Mouse (Mus musculus): ENCODE results near the gene Rps29. TPM values are rescaled to one million over a fixed set of nuclear protein-coding genes. Genes with fewer than 3 reads are reported as not detected.
A peak's percentile ranks its signal among the peaks of the same experiment; 100 is the strongest.

The Rps29 gene
- polyA plus RNA-seq, 1 experiment from 2014 or later, result 1,642 TPM

DNA sequence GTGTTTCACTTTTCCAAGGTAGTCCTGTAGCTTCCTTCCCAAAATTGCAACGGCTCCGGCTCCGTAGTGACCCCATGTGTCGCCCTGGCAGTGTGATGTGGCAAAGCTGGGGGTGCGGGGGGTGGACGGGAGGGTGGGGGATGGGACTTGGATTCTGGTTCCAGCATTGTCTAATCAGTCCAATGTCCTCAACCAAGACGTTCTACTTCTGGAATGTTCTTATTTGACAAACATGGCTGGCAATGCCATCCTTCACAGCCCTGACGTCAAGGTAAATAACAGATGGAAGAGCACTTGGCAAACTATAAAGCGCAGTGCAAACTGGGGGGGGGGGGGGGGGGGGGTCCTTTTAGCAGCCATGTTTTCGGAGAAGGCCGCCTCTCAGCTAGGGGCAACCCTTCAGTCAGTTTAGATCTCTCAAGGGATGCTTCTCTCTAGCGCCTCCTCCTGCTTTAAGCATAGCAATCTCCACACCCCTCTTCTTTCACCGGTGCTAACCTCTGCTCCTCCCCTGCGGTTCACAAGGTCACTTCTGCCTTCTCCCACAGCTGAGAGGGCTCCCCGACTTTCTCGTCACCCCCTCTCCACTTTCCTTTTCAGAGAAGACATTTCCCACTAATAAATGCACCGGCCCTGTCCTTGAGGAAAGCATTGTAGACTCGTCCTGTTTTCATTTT, 29.2 kb downstream of the Rps29 start:
- peak; percentile 60 for ATAC-seq

GRCm38 (mm10) chr12:69127626-69128025, 31.4 kb downstream of the Rps29 start:
- Histone ChIP-seq H3K9me3 (ENCODE audit: low read length) (no peaks in the 10 kb centered on the region), H3K4me2 (replicated peaks; ENCODE audit: low read depth, low read length) (no peak overlapping the region), H3K4me3 (ENCODE audit: low read depth, low read length) (no peak overlapping the region), H3K27ac (ENCODE audit: low read length) (no peak overlapping the region), H3K36me3 (ENCODE audit: insufficient read depth, low read length) (no peaks in the 10 kb centered on the region), H3K9ac (replicated peaks; ENCODE audit: low read depth) (no peak overlapping the region), H3K4me1 (ENCODE audit: insufficient read depth, low read depth, low read length) (no peaks in the 10 kb centered on the region), H3K27me3 (replicated peaks; ENCODE audit: insufficient read depth, low read length) (no peaks in the 10 kb centered on the region)
- 80% methylated on average over 3 of the region's 3 CpGs for WGBS
- no peak for DNase-seq (ENCODE audit: low spot score)
- no peak for ATAC-seq
- TF ChIP-seq CTCF (IDR thresholded peaks at IDR 0.05), result no peak
- TF ChIP-seq EP300 (IDR thresholded peaks at IDR 0.05), result no peak

More for the DNA sequence above, 29.2 kb downstream of the Rps29 start:
- TF ChIP-seq CTCF (IDR thresholded peaks at IDR 0.05) (no peak), EP300 (IDR thresholded peaks at IDR 0.05) (no peak)
- WGBS, result 29% methylated on average over 17 of the region's 18 CpGs
- Histone ChIP-seq H3K4me1 (ENCODE audit: insufficient read depth, low read depth, low read length) (no peaks in the 10 kb centered on the region), H3K9me3 (ENCODE audit: low read length) (no peaks in the 10 kb centered on the region), H3K36me3 (ENCODE audit: insufficient read depth, low read length) (no peaks in the 10 kb centered on the region), H3K27me3 (replicated peaks; ENCODE audit: insufficient read depth, low read length) (no peaks in the 10 kb centered on the region), H3K9ac (replicated peaks; ENCODE audit: low read depth) (no peak overlapping the region), H3K27ac (ENCODE audit: low read length) (no peak overlapping the region), H3K4me3 (ENCODE audit: low read depth, low read length) (peak overlapping the region; percentile 8; the same call in 1 of the 2 replicates), H3K4me2 (replicated peaks; ENCODE audit: low read depth, low read length) (peak overlapping the region; percentile 34)
- peak; percentile 40 for DNase-seq (ENCODE audit: low spot score)

DNA sequence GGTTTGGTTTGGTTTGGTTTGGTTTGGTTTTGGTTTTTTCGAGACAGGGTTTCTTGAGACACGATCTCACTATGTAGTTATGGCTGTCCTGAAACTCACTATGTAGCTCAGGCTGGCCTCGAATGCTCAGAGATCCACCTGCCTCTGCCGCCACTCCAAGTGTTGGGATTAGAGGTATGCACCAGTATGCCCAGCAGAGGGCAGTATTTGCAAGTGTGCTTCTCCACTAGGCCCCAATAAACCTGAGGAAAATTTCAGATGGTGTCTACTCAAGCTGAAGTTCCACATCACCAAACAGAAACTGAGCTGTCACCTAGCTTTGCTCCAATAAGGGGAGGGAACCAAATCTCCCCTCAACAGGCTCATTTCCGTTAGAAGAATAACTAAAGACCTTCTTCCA, 31.8 kb downstream of the Rps29 start:
- TF ChIP-seq CTCF (IDR thresholded peaks at IDR 0.05) (peak; percentile 65), EP300 (IDR thresholded peaks at IDR 0.05) (no peak)
- H3K9ac ChIP-seq (replicated peaks; ENCODE audit: low read depth), result no peak overlapping the region
- ATAC-seq, result no peak
- no peak overlapping the region for H3K4me3 ChIP-seq (ENCODE audit: low read depth, low read length)
- no peaks in the 10 kb centered on the region for H3K27me3 ChIP-seq (replicated peaks; ENCODE audit: insufficient read depth, low read length)
- H3K4me1 ChIP-seq (ENCODE audit: insufficient read depth, low read depth, low read length), result no peaks in the 10 kb centered on the region
- H3K27ac ChIP-seq (ENCODE audit: low read length), result no peak overlapping the region
- DNase-seq (ENCODE audit: low spot score), result peak; percentile 12
- no peaks in the 10 kb centered on the region for H3K36me3 ChIP-seq (ENCODE audit: insufficient read depth, low read length)
- H3K4me2 ChIP-seq (replicated peaks; ENCODE audit: low read depth, low read length), result no peak overlapping the region
- WGBS, result 88% methylated on average over 5 of the region's 5 CpGs
- no peaks in the 10 kb centered on the region for H3K9me3 ChIP-seq (ENCODE audit: low read length)

DNA sequence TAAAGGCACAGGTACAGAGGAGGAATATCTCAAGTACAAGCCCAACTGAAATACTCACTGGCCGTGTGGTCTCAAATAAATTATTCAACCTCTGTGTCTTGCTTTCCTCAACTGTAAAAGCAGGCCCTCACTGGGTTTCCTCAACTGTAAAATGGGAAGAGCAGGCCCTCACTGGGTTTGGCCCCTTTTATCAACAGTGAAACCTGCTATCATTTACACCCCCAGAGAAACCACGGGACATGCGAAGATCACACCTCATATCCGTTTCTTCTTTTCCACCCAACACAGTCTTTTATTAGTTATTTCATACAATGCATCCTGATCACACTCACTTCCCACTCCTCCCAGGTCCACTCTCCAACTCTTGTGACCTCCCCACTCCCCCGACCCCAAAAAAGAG, 33.9 kb downstream of the Rps29 start:
- Histone ChIP-seq H3K9me3 (ENCODE audit: low read length) (no peaks in the 10 kb centered on the region), H3K27me3 (replicated peaks; ENCODE audit: insufficient read depth, low read length) (no peaks in the 10 kb centered on the region), H3K9ac (replicated peaks; ENCODE audit: low read depth) (no peak overlapping the region), H3K4me3 (ENCODE audit: low read depth, low read length) (no peak overlapping the region), H3K27ac (ENCODE audit: low read length) (no peak overlapping the region), H3K36me3 (ENCODE audit: insufficient read depth, low read length) (no peaks in the 10 kb centered on the region), H3K4me1 (ENCODE audit: insufficient read depth, low read depth, low read length) (no peaks in the 10 kb centered on the region), H3K4me2 (replicated peaks; ENCODE audit: low read depth, low read length) (no peak overlapping the region)
- 84% methylated on average over 5 of the region's 5 CpGs for WGBS
- no peak for ATAC-seq
- DNase-seq (ENCODE audit: low spot score), result no peak
- no peak for TF ChIP-seq EP300 (IDR thresholded peaks at IDR 0.05)
- TF ChIP-seq CTCF (IDR thresholded peaks at IDR 0.05), result no peak

GRCm38 (mm10) chr12:69122801-69123200, 36.2 kb downstream of the Rps29 start:
- H3K9ac ChIP-seq (replicated peaks; ENCODE audit: low read depth), result no peak overlapping the region
- no peaks in the 10 kb centered on the region for H3K36me3 ChIP-seq (ENCODE audit: insufficient read depth, low read length)
- no peak overlapping the region for H3K4me2 ChIP-seq (replicated peaks; ENCODE audit: low read depth, low read length)
- no peaks in the 10 kb centered on the region for H3K27me3 ChIP-seq (replicated peaks; ENCODE audit: insufficient read depth, low read length)
- no peak overlapping the region for H3K4me3 ChIP-seq (ENCODE audit: low read depth, low read length)
- no peak for TF ChIP-seq EP300 (IDR thresholded peaks at IDR 0.05)
- TF ChIP-seq CTCF (IDR thresholded peaks at IDR 0.05), result no peak
- DNase-seq (ENCODE audit: low spot score) (no peak), ATAC-seq (no peak)
- no peaks in the 10 kb centered on the region for H3K4me1 ChIP-seq (ENCODE audit: insufficient read depth, low read depth, low read length)
- WGBS, result 86% methylated on average over 11 of the region's 11 CpGs
- H3K27ac ChIP-seq (ENCODE audit: low read length), result no peak overlapping the region
- H3K9me3 ChIP-seq (ENCODE audit: low read length), result no peaks in the 10 kb centered on the region

DNA sequence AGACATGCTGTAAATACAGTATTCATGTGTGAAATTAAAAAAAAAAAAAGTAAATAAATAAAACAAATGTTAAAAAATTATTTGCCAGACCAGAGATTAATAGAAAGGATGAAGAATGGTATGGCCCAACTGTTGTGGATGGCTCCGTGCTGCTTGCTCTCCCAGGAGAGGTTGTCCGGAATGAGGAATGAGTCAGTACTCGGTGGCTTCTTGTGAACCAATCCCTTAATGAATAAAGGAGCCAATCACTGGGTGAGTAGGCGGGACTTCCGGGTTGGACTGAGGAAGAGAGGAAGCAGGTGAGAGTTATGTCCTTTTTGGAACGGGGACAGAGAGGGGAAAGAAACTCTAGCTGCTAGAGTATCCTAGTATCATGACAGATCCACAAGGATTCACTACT, 39.1 kb downstream of the Rps29 start:
- 81% methylated on average over 6 of the region's 6 CpGs for WGBS
- H3K4me1 ChIP-seq (ENCODE audit: insufficient read depth, low read depth, low read length), result no peaks in the 10 kb centered on the region
- H3K4me2 ChIP-seq (replicated peaks; ENCODE audit: low read depth, low read length), result no peak overlapping the region
- no peaks in the 10 kb centered on the region for H3K27me3 ChIP-seq (replicated peaks; ENCODE audit: insufficient read depth, low read length)
- ATAC-seq, result no peak
- H3K9me3 ChIP-seq (ENCODE audit: low read length), result no peaks in the 10 kb centered on the region
- H3K27ac ChIP-seq (ENCODE audit: low read length), result no peak overlapping the region
- no peaks in the 10 kb centered on the region for H3K36me3 ChIP-seq (ENCODE audit: insufficient read depth, low read length)
- TF ChIP-seq EP300 (IDR thresholded peaks at IDR 0.05) (no peak), CTCF (IDR thresholded peaks at IDR 0.05) (no peak)
- DNase-seq (ENCODE audit: low spot score), result no peak
- H3K9ac ChIP-seq (replicated peaks; ENCODE audit: low read depth), result no peak overlapping the region
- no peak overlapping the region for H3K4me3 ChIP-seq (ENCODE audit: low read depth, low read length)

Small RNA genes within 50 kb of the gene (microRNA-seq; reads per million reads assigned to microRNA genes)
- gene Gm47287 (not detected), gene Gm47295 (not detected)

Other genes with a start within 250 kb of the Rps29 start
- 1.9 and 2.3 TPM in 2 replicates for gene Lrr1, start 9.6 kb upstream of the Rps29 start, polyA plus RNA-seq (2015; fragmentation: Nextera tagmentation; extraction: Ambion mirVana)
- gene Rpl36al, start 24.9 kb upstream of the Rps29 start, polyA plus RNA-seq (2015; fragmentation: Nextera tagmentation; extraction: Ambion mirVana), result 481 and 510 TPM in 2 replicates
- gene Mgat2, start 25.0 kb upstream of the Rps29 start, polyA plus RNA-seq (2015; fragmentation: Nextera tagmentation; extraction: Ambion mirVana), result 45.7 and 50.0 TPM in 2 replicates
- 7.9 and 8.2 TPM in 2 replicates for gene Gm49383, start 37.9 kb upstream of the Rps29 start, polyA plus RNA-seq (2015; fragmentation: Nextera tagmentation; extraction: Ambion mirVana)
- 5.8 and 6.3 TPM in 2 replicates for gene Dnaaf2, start 39.2 kb upstream of the Rps29 start, polyA plus RNA-seq (2015; fragmentation: Nextera tagmentation; extraction: Ambion mirVana)
- gene Gm49384, start 45.1 kb upstream of the Rps29 start, polyA plus RNA-seq (2015; fragmentation: Nextera tagmentation; extraction: Ambion mirVana), result 6.3 and 6.4 TPM in 2 replicates
- 5.3 and 6.1 TPM in 2 replicates for gene Pole2, start 69.0 kb upstream of the Rps29 start, polyA plus RNA-seq (2015; fragmentation: Nextera tagmentation; extraction: Ambion mirVana)
- gene Klhdc1, start 82.0 kb upstream of the Rps29 start, polyA plus RNA-seq (2015; fragmentation: Nextera tagmentation; extraction: Ambion mirVana), result 22.7 and 25.5 TPM in 2 replicates
- 82.1 and 83.9 TPM in 2 replicates for gene Klhdc2, start 137.5 kb upstream of the Rps29 start, polyA plus RNA-seq (2015; fragmentation: Nextera tagmentation; extraction: Ambion mirVana)
- 65.5 and 68.5 TPM in 2 replicates for gene Nemf, start 198.0 kb upstream of the Rps29 start, polyA plus RNA-seq (2015; fragmentation: Nextera tagmentation; extraction: Ambion mirVana)
- 86.3 and 92.5 TPM in 2 replicates for gene Arf6, start 213.0 kb upstream of the Rps29 start, polyA plus RNA-seq (2015; fragmentation: Nextera tagmentation; extraction: Ambion mirVana)
- 2.6 and 3.2 TPM in 2 replicates for gene Gm9887, start 213.3 kb upstream of the Rps29 start, polyA plus RNA-seq (2015; fragmentation: Nextera tagmentation; extraction: Ambion mirVana)

All from lung, postnatal 0 days (tissue).